Mouse (Mus musculus) megakaryocyte, embryonic 14.5 days (primary cell): ENCODE results near the gene Auts2. TPM values are rescaled to one million over a fixed set of nuclear protein-coding genes. Genes with fewer than 3 reads are reported as not detected.

ENCODE experiments used
- H3K27me3 ChIP-seq: replicated peaks from 2 replicates; pipeline ENCODE3; 2012; ENCODE audit warnings: inconsistent platforms
- H3K36me3 ChIP-seq: replicated peaks from 2 replicates; pipeline ENCODE3; 2012; ENCODE audit warnings: low read length, inconsistent platforms, mixed read lengths
- H3K4me1 ChIP-seq: 2 replicates; pipeline ENCODE4 v1.6.1; 2012; ENCODE audit warnings: inconsistent platforms
- H3K4me3 ChIP-seq: replicated peaks from 2 replicates; pipeline ENCODE3; 2012; ENCODE audit warnings: moderate library complexity, mild to moderate bottlenecking, inconsistent platforms
- H3K9me3 ChIP-seq: 2 replicates; pipeline ENCODE4 v1.6.1; 2012; ENCODE audit warnings: inconsistent platforms
- FLI1 ChIP-seq: IDR thresholded peaks from 2 replicates; pipeline ENCODE4 v1.6.1; 2012; ENCODE audit warnings: low read length, inconsistent platforms, mixed read lengths
- GATA1 ChIP-seq: IDR thresholded peaks from 3 replicates; pipeline ENCODE4 v1.6.1; 2012; ENCODE audit warnings: mixed read lengths, low read length, inconsistent platforms, borderline replicate concordance
- polyA plus RNA-seq: library from polyadenylated mRNA; stranded (reverse); fragments of >175 nt; gene quantifications from 2 replicates; pipeline ENCODE4 v1.2.3, GENCODE M21; 2012; ENCODE audit warnings: low replicate concordance; ENCODE audit not compliant: insufficient read depth

The Auts2 gene
- polyA plus RNA-seq, 1 experiment: 4.0 TPM

DNA sequence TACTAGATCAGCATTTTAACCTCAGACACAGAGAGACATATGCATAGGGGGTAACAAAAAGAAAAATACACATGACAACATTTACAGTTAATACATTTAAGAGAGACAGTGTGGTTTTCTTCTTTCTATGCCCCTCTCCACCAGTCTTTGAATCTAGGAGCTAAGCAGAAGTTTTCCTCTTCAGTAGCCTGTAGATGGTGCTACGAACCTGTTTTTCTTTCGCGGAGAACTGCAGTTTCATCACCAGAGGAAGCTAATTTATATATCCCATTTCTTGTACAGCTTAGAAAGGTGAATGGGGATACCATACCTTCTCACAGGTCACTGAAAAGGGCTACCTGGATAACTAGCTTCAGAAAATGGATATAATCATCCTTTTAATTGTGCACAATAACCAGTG, 427.5 kb downstream of the Auts2 start:
- Histone ChIP-seq H3K4me3 (no peak overlapping the region), H3K9me3 (no peaks in the 10 kb centered on the region), H3K36me3 (no peaks in the 10 kb centered on the region), H3K27me3 (no peaks in the 10 kb centered on the region), H3K4me1 (no peaks in the 10 kb centered on the region)
- TF ChIP-seq GATA1: no peak
- no peak for TF ChIP-seq FLI1

- Histone ChIP-seq H3K27me3 (no peaks in the 10 kb centered on the region), H3K9me3 (no peaks in the 10 kb centered on the region), H3K36me3 (no peaks in the 10 kb centered on the region), H3K4me3 (no peak overlapping the region), H3K4me1 (no peaks in the 10 kb centered on the region)
- TF ChIP-seq FLI1 (no peak), GATA1 (no peak)
Measured at GRCm38 (mm10) chr5:132114561-132115301, 428.4 kb downstream of the Auts2 start.

GRCm38 (mm10) chr5:132113480-132113879, 429.7 kb downstream of the Auts2 start:
- TF ChIP-seq GATA1 (no peak), FLI1 (no peak)
- Histone ChIP-seq H3K4me3 (no peak overlapping the region), H3K36me3 (no peaks in the 10 kb centered on the region), H3K4me1 (no peaks in the 10 kb centered on the region), H3K27me3 (no peaks in the 10 kb centered on the region), H3K9me3 (no peaks in the 10 kb centered on the region)

DNA sequence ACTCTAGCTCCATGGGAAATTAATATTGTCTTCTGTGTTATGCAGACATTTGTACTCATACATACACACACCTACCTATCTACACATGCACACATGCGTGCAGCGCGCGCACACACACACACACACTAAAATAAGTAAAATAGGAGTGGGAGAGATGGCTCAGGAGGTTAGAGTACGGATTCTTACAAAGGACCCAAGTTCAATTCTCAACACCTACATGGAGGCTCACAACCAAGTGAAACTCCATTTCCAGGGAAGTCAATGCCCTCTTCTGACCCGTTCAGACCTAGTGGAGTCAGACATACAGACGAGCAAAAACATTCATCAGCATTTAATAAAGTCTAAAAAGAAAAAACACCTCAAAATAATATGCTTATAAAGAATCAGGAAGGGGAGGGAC, 430.5 kb downstream of the Auts2 start:
- TF ChIP-seq GATA1 (no peak), FLI1 (no peak)
- H3K4me1 ChIP-seq: 0 out of 2 replicates have a peak, but pooled peaks cover 3% of the 10 kb centered on the region
- H3K27me3 ChIP-seq: peaks cover 3% of the 10 kb centered on the region
- no peaks in the 10 kb centered on the region for H3K9me3 ChIP-seq
- H3K4me3 ChIP-seq: no peak overlapping the region
- no peaks in the 10 kb centered on the region for H3K36me3 ChIP-seq

DNA sequence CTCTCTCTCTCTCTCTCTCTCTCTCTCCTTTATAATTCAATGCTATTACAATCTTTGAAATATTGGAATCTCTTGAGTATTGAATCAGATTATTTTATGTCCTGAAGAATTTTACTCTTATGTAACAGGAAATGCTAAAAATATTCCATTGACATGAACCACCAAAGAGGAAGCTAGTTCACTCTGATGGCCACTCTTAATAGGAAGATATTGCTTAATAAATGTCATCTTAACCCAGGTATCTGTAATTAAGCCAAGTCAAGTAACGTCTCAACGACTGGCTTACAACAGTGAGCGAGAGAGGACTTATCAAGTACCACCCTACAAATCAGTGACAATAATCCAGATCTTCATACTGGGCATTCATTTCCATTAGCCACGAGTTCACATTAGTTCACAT, 440.7 kb downstream of the Auts2 start:
- no peaks in the 10 kb centered on the region for H3K36me3 ChIP-seq
- H3K27me3 ChIP-seq: peaks cover 15% of the 10 kb centered on the region
- no peak overlapping the region for H3K4me3 ChIP-seq
- H3K9me3 ChIP-seq: no peaks in the 10 kb centered on the region
- no peak for TF ChIP-seq GATA1
- TF ChIP-seq FLI1: no peak
- no peaks in the 10 kb centered on the region for H3K4me1 ChIP-seq

DNA sequence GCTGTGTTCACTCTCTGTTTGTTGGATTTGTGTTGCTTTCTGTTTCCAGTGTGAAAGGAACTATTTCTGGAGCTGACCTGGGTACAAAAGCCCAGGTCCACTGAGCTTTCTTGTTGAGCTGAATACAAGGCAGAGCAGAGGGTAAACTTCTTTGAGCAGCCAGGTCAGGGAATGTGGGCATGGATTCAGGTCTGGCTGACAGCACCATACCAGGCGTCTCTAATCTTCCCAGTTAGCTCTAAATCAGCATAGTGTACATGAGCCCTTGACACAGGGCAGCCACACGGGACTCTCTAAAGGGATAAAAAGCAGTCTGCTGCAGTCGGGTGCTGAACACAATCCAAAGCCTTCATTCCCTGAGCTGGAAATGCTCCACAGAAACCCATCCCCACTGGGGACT, 444.7 kb downstream of the Auts2 start:
- Histone ChIP-seq H3K4me1 (no peaks in the 10 kb centered on the region), H3K27me3 (peaks cover 12% of the 10 kb centered on the region), H3K36me3 (no peaks in the 10 kb centered on the region), H3K9me3 (no peaks in the 10 kb centered on the region), H3K4me3 (no peak overlapping the region)
- no peak for TF ChIP-seq GATA1
- TF ChIP-seq FLI1: no peak

- Histone ChIP-seq H3K4me3 (no peak overlapping the region), H3K9me3 (no peaks in the 10 kb centered on the region; the same call in 1 of the 2 replicates), H3K4me1 (no peaks in the 10 kb centered on the region), H3K36me3 (no peaks in the 10 kb centered on the region), H3K27me3 (peaks cover 4% of the 10 kb centered on the region)
- TF ChIP-seq FLI1 (no peak), GATA1 (no peak)
Measured at GRCm38 (mm10) chr5:132092721-132093120, 450.4 kb downstream of the Auts2 start.

GRCm38 (mm10) chr5:132089496-132090250, 453.5 kb downstream of the Auts2 start:
- peaks cover 7% of the 10 kb centered on the region for H3K27me3 ChIP-seq
- no peaks in the 10 kb centered on the region for H3K4me1 ChIP-seq
- no peak overlapping the region for H3K4me3 ChIP-seq
- H3K36me3 ChIP-seq: no peaks in the 10 kb centered on the region
- TF ChIP-seq GATA1: no peak
- no peak for TF ChIP-seq FLI1
- no peaks in the 10 kb centered on the region; the same call in 1 of the 2 replicates for H3K9me3 ChIP-seq

- TF ChIP-seq GATA1 (no peak), FLI1 (no peak)
- H3K36me3 ChIP-seq: no peaks in the 10 kb centered on the region
- H3K4me3 ChIP-seq: no peak overlapping the region
- H3K4me1 ChIP-seq: no peaks in the 10 kb centered on the region
- H3K9me3 ChIP-seq: no peaks in the 10 kb centered on the region; the same call in 1 of the 2 replicates
- H3K27me3 ChIP-seq: peaks cover 7% of the 10 kb centered on the region
Measured at GRCm38 (mm10) chr5:132088585-132088984, 454.6 kb downstream of the Auts2 start.

- TF ChIP-seq FLI1 (no peak), GATA1 (no peak)
- H3K36me3 ChIP-seq: no peaks in the 10 kb centered on the region
- no peak overlapping the region for H3K4me3 ChIP-seq
- no peaks in the 10 kb centered on the region; the same call in 1 of the 2 replicates for H3K9me3 ChIP-seq
- H3K27me3 ChIP-seq: peaks cover 5% of the 10 kb centered on the region
- no peaks in the 10 kb centered on the region for H3K4me1 ChIP-seq
Measured at GRCm38 (mm10) chr5:132083753-132084326, 459.3 kb downstream of the Auts2 start.
